Mouse (Mus musculus): ENCODE measurements at regions not wholly inside any gene's neighbourhood (a gene's known extent, or its start where the extent isn't known, plus 50 kb on each side); places are given as distances from the start of the nearest gene placed in this dataset.
"Not testable (repeated sequence)": the region's sequence is repeated elsewhere in the genome, so short reads cannot be mapped to it uniquely, and the experiment has no call there.

- not testable (repeated sequence) for H3K27ac ChIP-seq (ENCODE audit: low read depth, low read length); H3K4me2 ChIP-seq (ENCODE audit: low read depth); H3K36me3 ChIP-seq (ENCODE audit: control insufficient read depth, insufficient read depth, low read length); H3K4me3 ChIP-seq (ENCODE audit: low read depth, low read length); H3K9ac ChIP-seq (ENCODE audit: low read length); H3K27me3 ChIP-seq (ENCODE audit: control insufficient read depth, insufficient read depth, low read length); H3K4me1 ChIP-seq (ENCODE audit: control insufficient read depth, insufficient read depth, low read length); H3K9me3 ChIP-seq (ENCODE audit: control insufficient read depth, low read length); ATAC-seq (ENCODE audit: insufficient read depth, low FRiP score, low TSS enrichment); DNase-seq (ENCODE audit: low spot score)
- 88% methylated on average over 6 of the region's 6 CpGs for WGBS
Observed at GRCm38 (mm10) chr13:50906431-50906830, 194.2 kb upstream of the Spin1 start.

DNA sequence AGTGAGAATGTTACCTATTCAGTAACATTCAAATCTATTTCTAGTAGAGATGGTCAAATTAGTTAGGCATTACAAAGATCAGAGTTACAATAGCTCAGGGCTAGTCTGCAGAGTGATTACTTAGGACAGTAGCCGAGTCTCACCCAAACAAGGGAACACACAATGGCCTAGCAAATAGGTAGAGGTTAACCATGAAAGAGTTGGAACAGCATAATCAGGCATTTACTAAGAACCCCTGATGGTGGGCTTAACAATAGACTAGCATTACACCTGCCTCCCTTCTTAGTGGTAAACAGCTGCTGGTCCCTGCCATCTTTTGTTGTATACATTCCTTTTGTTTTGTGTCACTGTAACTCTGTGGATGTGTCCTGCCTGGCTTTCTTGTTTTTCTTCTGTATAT is 193.8 kb upstream of the Spin1 start:
- ATAC-seq (ENCODE audit: insufficient read depth, low FRiP score, low TSS enrichment) (no peak), DNase-seq (ENCODE audit: low spot score) (no peak)
- H3K4me3 ChIP-seq (ENCODE audit: low read depth, low read length), result no peak overlapping the region
- H3K27ac ChIP-seq (ENCODE audit: low read depth, low read length), result no peak overlapping the region
- 85% methylated on average over 1 of the region's 1 CpGs for WGBS
- no peaks in the 10 kb centered on the region for H3K9me3 ChIP-seq (ENCODE audit: control insufficient read depth, low read length)
- no peaks in the 10 kb centered on the region for H3K27me3 ChIP-seq (ENCODE audit: control insufficient read depth, insufficient read depth, low read length)
- no peaks in the 10 kb centered on the region for H3K4me1 ChIP-seq (ENCODE audit: control insufficient read depth, insufficient read depth, low read length)
- H3K36me3 ChIP-seq (ENCODE audit: control insufficient read depth, insufficient read depth, low read length), result no peaks in the 10 kb centered on the region
- H3K4me2 ChIP-seq (ENCODE audit: low read depth), result no peak overlapping the region
- H3K9ac ChIP-seq (ENCODE audit: low read length), result no peak overlapping the region

DNA sequence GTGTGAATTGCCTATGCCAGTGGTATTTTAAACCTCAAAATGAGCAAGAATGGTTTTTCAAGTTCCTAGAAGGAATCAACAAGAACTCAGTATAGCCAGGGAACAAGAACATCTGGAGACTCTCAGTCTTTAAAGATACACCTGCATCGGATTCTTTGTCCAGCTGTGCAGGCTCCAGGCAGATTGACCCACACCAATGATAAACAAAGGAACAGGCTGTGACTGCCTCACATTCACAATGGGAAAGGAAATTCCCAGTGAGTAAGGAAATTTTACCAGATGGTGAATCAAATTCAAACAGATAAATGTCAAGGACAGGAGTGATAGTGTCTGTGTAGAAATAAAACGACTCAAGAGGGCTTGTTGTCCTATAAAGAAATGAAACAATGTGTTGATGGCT is 187.9 kb upstream of the Spin1 start:
- H3K4me2 ChIP-seq (ENCODE audit: low read depth); ATAC-seq (ENCODE audit: insufficient read depth, low FRiP score, low TSS enrichment); H3K4me3 ChIP-seq (ENCODE audit: low read depth, low read length); H3K36me3 ChIP-seq (ENCODE audit: control insufficient read depth, insufficient read depth, low read length); H3K27ac ChIP-seq (ENCODE audit: low read depth, low read length); H3K9me3 ChIP-seq (ENCODE audit: control insufficient read depth, low read length); DNase-seq (ENCODE audit: low spot score); H3K27me3 ChIP-seq (ENCODE audit: control insufficient read depth, insufficient read depth, low read length); H3K4me1 ChIP-seq (ENCODE audit: control insufficient read depth, insufficient read depth, low read length); H3K9ac ChIP-seq (ENCODE audit: low read length): not testable (repeated sequence)
- WGBS, result 53% methylated on average over 2 of the region's 2 CpGs

- DNase-seq (ENCODE audit: low spot score); H3K27me3 ChIP-seq (ENCODE audit: control insufficient read depth, insufficient read depth, low read length); H3K4me1 ChIP-seq (ENCODE audit: control insufficient read depth, insufficient read depth, low read length); H3K4me2 ChIP-seq (ENCODE audit: low read depth); H3K9me3 ChIP-seq (ENCODE audit: control insufficient read depth, low read length); H3K27ac ChIP-seq (ENCODE audit: low read depth, low read length); ATAC-seq (ENCODE audit: insufficient read depth, low FRiP score, low TSS enrichment); H3K4me3 ChIP-seq (ENCODE audit: low read depth, low read length); H3K9ac ChIP-seq (ENCODE audit: low read length); H3K36me3 ChIP-seq (ENCODE audit: control insufficient read depth, insufficient read depth, low read length): not testable (repeated sequence)
- WGBS, result 93% methylated on average over 3 of the region's 3 CpGs
Observed at GRCm38 (mm10) chr13:50934017-50934416, 166.7 kb upstream of the Spin1 start.

GRCm38 (mm10) chr13:50942561-50942960 is 158.1 kb upstream of the Spin1 start:
- Histone ChIP-seq H3K4me2 (ENCODE audit: low read depth) (no peak overlapping the region), H3K27me3 (ENCODE audit: control insufficient read depth, insufficient read depth, low read length) (no peaks in the 10 kb centered on the region), H3K27ac (ENCODE audit: low read depth, low read length) (no peak overlapping the region), H3K9ac (ENCODE audit: low read length) (no peak overlapping the region), H3K4me3 (ENCODE audit: low read depth, low read length) (no peak overlapping the region), H3K9me3 (ENCODE audit: control insufficient read depth, low read length) (no peaks in the 10 kb centered on the region; the same call in 1 of the 2 replicates), H3K4me1 (ENCODE audit: control insufficient read depth, insufficient read depth, low read length) (no peaks in the 10 kb centered on the region), H3K36me3 (ENCODE audit: control insufficient read depth, insufficient read depth, low read length) (no peaks in the 10 kb centered on the region)
- 85% methylated on average over 3 of the region's 3 CpGs for WGBS
- ATAC-seq (ENCODE audit: insufficient read depth, low FRiP score, low TSS enrichment) (no peak), DNase-seq (ENCODE audit: low spot score) (no peak)

- Histone ChIP-seq H3K9me3 (ENCODE audit: control insufficient read depth, low read length) (no peaks in the 10 kb centered on the region; the same call in 1 of the 2 replicates), H3K36me3 (ENCODE audit: control insufficient read depth, insufficient read depth, low read length) (no peaks in the 10 kb centered on the region), H3K27ac (ENCODE audit: low read depth, low read length) (no peak overlapping the region), H3K27me3 (ENCODE audit: control insufficient read depth, insufficient read depth, low read length) (no peaks in the 10 kb centered on the region), H3K9ac (ENCODE audit: low read length) (no peak overlapping the region), H3K4me3 (ENCODE audit: low read depth, low read length) (no peak overlapping the region), H3K4me2 (ENCODE audit: low read depth) (no peak overlapping the region), H3K4me1 (ENCODE audit: control insufficient read depth, insufficient read depth, low read length) (no peaks in the 10 kb centered on the region)
- DNase-seq (ENCODE audit: low spot score) (peak; percentile 66), ATAC-seq (ENCODE audit: insufficient read depth, low FRiP score, low TSS enrichment) (no peak)
- 43% methylated on average over 6 of the region's 6 CpGs for WGBS
Observed at GRCm38 (mm10) chr13:50949545-50950226, 151.0 kb upstream of the Spin1 start.

- no peaks in the 10 kb centered on the region for H3K36me3 ChIP-seq (ENCODE audit: control insufficient read depth, insufficient read depth, low read length)
- H3K9me3 ChIP-seq (ENCODE audit: control insufficient read depth, low read length), result no peaks in the 10 kb centered on the region; the same call in 1 of the 2 replicates
- WGBS, result 92% methylated on average over 6 of the region's 6 CpGs
- H3K4me2 ChIP-seq (ENCODE audit: low read depth), result no peak overlapping the region
- H3K9ac ChIP-seq (ENCODE audit: low read length), result no peak overlapping the region
- no peak overlapping the region for H3K4me3 ChIP-seq (ENCODE audit: low read depth, low read length)
- DNase-seq (ENCODE audit: low spot score), result no peak
- H3K27ac ChIP-seq (ENCODE audit: low read depth, low read length), result no peak overlapping the region
- no peak for ATAC-seq (ENCODE audit: insufficient read depth, low FRiP score, low TSS enrichment)
- no peaks in the 10 kb centered on the region for H3K4me1 ChIP-seq (ENCODE audit: control insufficient read depth, insufficient read depth, low read length)
- no peaks in the 10 kb centered on the region for H3K27me3 ChIP-seq (ENCODE audit: control insufficient read depth, insufficient read depth, low read length)
Observed at GRCm38 (mm10) chr13:50954671-50955070, 146.0 kb upstream of the Spin1 start.

DNA sequence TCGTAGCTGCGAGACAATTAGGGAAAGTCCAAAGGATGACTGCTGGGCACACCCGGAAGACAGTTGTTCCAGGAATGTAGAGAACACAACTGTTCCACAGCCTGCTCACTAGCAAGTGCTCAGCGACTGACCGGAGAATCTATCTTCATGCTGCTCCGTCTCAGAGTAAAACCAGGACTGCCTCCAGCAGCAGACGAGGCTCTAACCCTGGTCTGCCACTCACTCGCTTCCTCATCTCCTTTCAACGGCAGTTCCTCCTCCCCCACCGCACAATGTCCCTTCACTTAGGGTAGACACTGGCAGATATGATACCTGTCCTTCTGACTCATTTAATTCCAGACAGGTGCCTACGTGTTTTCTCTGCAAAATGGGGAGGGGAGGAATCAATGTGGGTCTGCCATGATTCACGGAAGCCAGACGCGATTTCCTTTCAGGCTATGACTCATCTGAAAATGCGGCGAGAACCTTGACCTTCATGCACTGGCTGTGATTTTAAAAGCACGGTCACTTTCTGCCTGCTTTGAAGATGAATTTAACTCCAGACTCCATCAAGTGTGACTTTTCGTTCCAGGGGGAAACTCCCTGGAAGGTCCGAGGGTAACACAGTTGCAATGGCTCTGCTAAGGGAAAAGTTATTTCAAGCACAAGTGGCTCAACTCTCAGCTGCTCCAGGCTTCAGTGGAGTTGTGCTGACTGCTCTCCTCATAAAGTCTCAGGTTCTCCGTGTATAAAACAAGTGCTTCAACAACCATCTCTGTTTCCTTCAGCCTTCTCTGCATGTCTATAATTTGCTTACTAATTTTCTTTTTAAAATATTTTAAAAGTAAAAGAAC is 142.4 kb upstream of the Spin1 start:
- H3K9ac ChIP-seq (ENCODE audit: low read length), result no peak overlapping the region
- ATAC-seq (ENCODE audit: insufficient read depth, low FRiP score, low TSS enrichment) (no peak), DNase-seq (ENCODE audit: low spot score) (no peak)
- H3K4me3 ChIP-seq (ENCODE audit: low read depth, low read length), result no peak overlapping the region
- H3K36me3 ChIP-seq (ENCODE audit: control insufficient read depth, insufficient read depth, low read length), result no peaks in the 10 kb centered on the region
- H3K4me1 ChIP-seq (ENCODE audit: control insufficient read depth, insufficient read depth, low read length), result no peaks in the 10 kb centered on the region
- H3K4me2 ChIP-seq (ENCODE audit: low read depth), result no peak overlapping the region
- no peak overlapping the region for H3K27ac ChIP-seq (ENCODE audit: low read depth, low read length)
- WGBS, result 71% methylated on average over 20 of the region's 20 CpGs
- H3K27me3 ChIP-seq (ENCODE audit: control insufficient read depth, insufficient read depth, low read length), result no peaks in the 10 kb centered on the region
- no peaks in the 10 kb centered on the region; the same call in 1 of the 2 replicates for H3K9me3 ChIP-seq (ENCODE audit: control insufficient read depth, low read length)

- ATAC-seq (ENCODE audit: insufficient read depth, low FRiP score, low TSS enrichment), result no peak
- WGBS, result 90% methylated on average over 12 of the region's 12 CpGs
- no peaks in the 10 kb centered on the region for H3K27me3 ChIP-seq (ENCODE audit: control insufficient read depth, insufficient read depth, low read length)
- H3K4me3 ChIP-seq (ENCODE audit: low read depth, low read length), result no peak overlapping the region
- no peaks in the 10 kb centered on the region for H3K36me3 ChIP-seq (ENCODE audit: control insufficient read depth, insufficient read depth, low read length)
- no peaks in the 10 kb centered on the region for H3K9me3 ChIP-seq (ENCODE audit: control insufficient read depth, low read length)
- H3K4me1 ChIP-seq (ENCODE audit: control insufficient read depth, insufficient read depth, low read length), result no peaks in the 10 kb centered on the region
- no peak for DNase-seq (ENCODE audit: low spot score)
- H3K4me2 ChIP-seq (ENCODE audit: low read depth), result no peak overlapping the region
- no peak overlapping the region for H3K27ac ChIP-seq (ENCODE audit: low read depth, low read length)
- H3K9ac ChIP-seq (ENCODE audit: low read length), result no peak overlapping the region
Observed at GRCm38 (mm10) chr13:50960909-50961308, 139.8 kb upstream of the Spin1 start.

All from neural tube, embryonic 11.5 days (tissue).